Mouse (Mus musculus) cerebellum, adult 8-10 months (tissue): ENCODE data around the gene Kcnk6.
A peak's percentile ranks its signal among the peaks of the same experiment; 100 is the strongest.
"Not testable (repeated sequence)": the region's sequence is repeated elsewhere in the genome, so short reads cannot be mapped to it uniquely, and the experiment has no call there.

ENCODE experiments used
- DNase-seq: peaks from one replicate; pipeline ENCODE4 v3.0.0; 2022

Kcnk6 gene

GRCm38 (mm10) chr7:29246619-29247313 lies 14.5 kb upstream of the Kcnk6 start:
- no peak for DNase-seq

GRCm38 (mm10) chr7:29246015-29246414 lies 13.7 kb upstream of the Kcnk6 start:
- DNase-seq: no peak

GRCm38 (mm10) chr7:29244732-29245416 lies 12.6 kb upstream of the Kcnk6 start:
- no peak for DNase-seq

- DNase-seq: peak; percentile 97
These were observed 6.0 kb upstream of the Kcnk6 start, which contains the start of gene Yif1b for GRCm38 (mm10) chr7:29238019-29238967. Yif1b (plus strand) TSS chr7:29238329.

GRCm38 (mm10) chr7:29237596-29237995 lies 5.3 kb upstream of the Kcnk6 start:
- DNase-seq: peak; percentile 40

- DNase-seq: no peak
These were observed 4.3 kb upstream of the Kcnk6 start for GRCm38 (mm10) chr7:29236593-29236992.

GRCm38 (mm10) chr7:29234661-29235060 lies 2.3 kb upstream of the Kcnk6 start:
- no peak for DNase-seq

- no peak for DNase-seq
These were observed 1.4 kb upstream of the Kcnk6 start for GRCm38 (mm10) chr7:29233745-29234144.

- no peak for DNase-seq
These were observed 798 bp downstream of the Kcnk6 start for GRCm38 (mm10) chr7:29231517-29231916.

GRCm38 (mm10) chr7:29230560-29230959 lies 1.8 kb downstream of the Kcnk6 start:
- DNase-seq: no peak

- no peak for DNase-seq
These were observed 4.1 kb downstream of the Kcnk6 start for GRCm38 (mm10) chr7:29228202-29228601.

- no peak for DNase-seq
These were observed 6.8 kb downstream of the Kcnk6 start for GRCm38 (mm10) chr7:29225520-29225919.

GRCm38 (mm10) chr7:29224756-29225394 lies 7.4 kb downstream of the Kcnk6 start:
- no peak for DNase-seq

- no peak for DNase-seq
These were observed 17.5 kb downstream of the Kcnk6 start for GRCm38 (mm10) chr7:29214846-29215245.

- no peak for DNase-seq
These were observed 18.1 kb downstream of the Kcnk6 start for GRCm38 (mm10) chr7:29214236-29214635.

- DNase-seq: no peak
These were observed 18.6 kb downstream of the Kcnk6 start, which contains the start of gene Catsperg1 for GRCm38 (mm10) chr7:29213675-29214082. Catsperg1 (minus strand) TSS chr7:29214035.

- not testable (repeated sequence) for DNase-seq
These were observed 19.3 kb downstream of the Kcnk6 start for GRCm38 (mm10) chr7:29212775-29213560.

GRCm38 (mm10) chr7:29212199-29212765 lies 20.0 kb downstream of the Kcnk6 start:
- DNase-seq: no peak

- DNase-seq: peak; percentile 28
These were observed 20.7 kb downstream of the Kcnk6 start for GRCm38 (mm10) chr7:29211415-29212198.

GRCm38 (mm10) chr7:29211013-29211412 lies 21.3 kb downstream of the Kcnk6 start:
- DNase-seq: not testable (repeated sequence)

GRCm38 (mm10) chr7:29202577-29202976 lies 29.7 kb downstream of the Kcnk6 start:
- DNase-seq: no peak
